Mouse (Mus musculus) right cerebral cortex, postnatal 25 days (tissue): ENCODE data around the gene Kcnma1.
A peak's percentile ranks its signal among the peaks of the same experiment; 100 is the strongest.

Experiments used
- DNase-seq: peaks from one replicate; pipeline ENCODE4 v3.0.0; 2022

The Kcnma1 gene

GRCm38 (mm10) chr14:24014391-24014790 lies at the start of gene Kcnma1:
Gene Kcnma1, minus strand, starts transcription at chr14:24014491.
- DNase-seq, result no peak

GRCm38 (mm10) chr14:24059747-24060146 lies 45.5 kb upstream of the Kcnma1 start:
- no peak for DNase-seq

GRCm38 (mm10) chr14:24059287-24059686 lies 45.0 kb upstream of the Kcnma1 start:
- no peak for DNase-seq

GRCm38 (mm10) chr14:24051821-24052220 lies 37.5 kb upstream of the Kcnma1 start:
- DNase-seq, result no peak

GRCm38 (mm10) chr14:24036609-24037008 lies 22.3 kb upstream of the Kcnma1 start:
- no peak for DNase-seq

GRCm38 (mm10) chr14:24036208-24036535 lies 21.9 kb upstream of the Kcnma1 start:
- no peak for DNase-seq

- DNase-seq, result no peak
These were observed 21.4 kb upstream of the Kcnma1 start for GRCm38 (mm10) chr14:24035486-24036207.

- no peak for DNase-seq
These were observed 18.6 kb upstream of the Kcnma1 start for GRCm38 (mm10) chr14:24032876-24033389.

- no peak for DNase-seq
These were observed 17.9 kb upstream of the Kcnma1 start for GRCm38 (mm10) chr14:24032201-24032600.

GRCm38 (mm10) chr14:24020718-24021117 lies 6.4 kb upstream of the Kcnma1 start:
- no peak for DNase-seq

- no peak for DNase-seq
These were observed 4.3 kb downstream of the Kcnma1 start for GRCm38 (mm10) chr14:24009978-24010377.

GRCm38 (mm10) chr14:24008252-24008651 lies 6.0 kb downstream of the Kcnma1 start:
- DNase-seq, result peak; percentile 86

GRCm38 (mm10) chr14:24006276-24006675 lies 8.0 kb downstream of the Kcnma1 start:
- DNase-seq, result no peak

- DNase-seq, result peak; percentile 71
These were observed 9.6 kb downstream of the Kcnma1 start for GRCm38 (mm10) chr14:24004471-24005271.

GRCm38 (mm10) chr14:24003450-24004381 lies 10.6 kb downstream of the Kcnma1 start:
- DNase-seq, result peak; percentile 75

GRCm38 (mm10) chr14:24002647-24003046 lies 11.6 kb downstream of the Kcnma1 start:
- peak; percentile 46 for DNase-seq

GRCm38 (mm10) chr14:23997912-23998311 lies 16.4 kb downstream of the Kcnma1 start:
- no peak for DNase-seq

- no peak for DNase-seq
These were observed 18.5 kb downstream of the Kcnma1 start for GRCm38 (mm10) chr14:23995831-23996230.

GRCm38 (mm10) chr14:23990871-23991270 lies 23.4 kb downstream of the Kcnma1 start:
- no peak for DNase-seq

GRCm38 (mm10) chr14:23989696-23990095 lies 24.6 kb downstream of the Kcnma1 start:
- no peak for DNase-seq

GRCm38 (mm10) chr14:23982205-23982604 lies 32.1 kb downstream of the Kcnma1 start:
- DNase-seq, result peak; percentile 61

- DNase-seq, result no peak
These were observed 39.6 kb downstream of the Kcnma1 start for GRCm38 (mm10) chr14:23974685-23975084.

GRCm38 (mm10) chr14:23966471-23966870 lies 47.8 kb downstream of the Kcnma1 start:
- peak; percentile 55 for DNase-seq
